Mouse (Mus musculus): ENCODE data around the gene Gmfg.

GRCm38 (mm10) chr7:28418096-28418670 is 19.1 kb upstream of the Gmfg start:
- TF ChIP-seq CTCF (IDR thresholded peaks at IDR 0.05; ENCODE audit: borderline replicate concordance, extremely low read depth, insufficient read depth, insufficient read length) = no peak
- no peak for TF ChIP-seq POLR2A (IDR thresholded peaks at IDR 0.05; ENCODE audit: borderline replicate concordance, extremely low read depth, insufficient read depth, insufficient read length, poor library complexity, severe bottlenecking)
